Mouse (Mus musculus) heart, embryonic 16.5 days (tissue): ENCODE measurements at regions not wholly inside any gene's neighbourhood (a gene's known extent, or its start where the extent isn't known, plus 50 kb on each side); places are given as distances from the start of the nearest gene placed in this dataset.

Source experiments
- ATAC-seq: fragments of 200-750 bp; cut with Nextera tagmentation; replicated peaks from 2 replicates; pipeline ENCODE4 v1.8.0; 2017; ENCODE audit warnings: moderate number of reproducible peaks; ENCODE audit not compliant: insufficient read depth, low FRiP score; ENCODE audit errors: extremely low read depth
- H3K27ac ChIP-seq: fragments of 300-500 bp; sonication (generic); 2 replicates; pipeline ENCODE4 v1.5.1; 2014; ENCODE audit warnings: mild to moderate bottlenecking, low read length, control low read depth, moderate library complexity
- H3K27me3 ChIP-seq: fragments of 300-500 bp; sonication (generic); 2 replicates; pipeline ENCODE4 v1.6.1; 2014; ENCODE audit warnings: low read length, mixed read lengths; ENCODE audit not compliant: control insufficient read depth, insufficient read depth
- H3K36me3 ChIP-seq: fragments of 300-500 bp; sonication (generic); 2 replicates; pipeline ENCODE4 v1.6.1; 2014; ENCODE audit not compliant: control insufficient read depth, insufficient read depth
- H3K4me1 ChIP-seq: fragments of 300-500 bp; sonication (generic); 2 replicates; pipeline ENCODE4 v1.6.1; 2014; ENCODE audit warnings: low read length, mixed read lengths; ENCODE audit not compliant: control insufficient read depth, insufficient read depth
- H3K4me2 ChIP-seq: fragments of 300-500 bp; sonication (generic); 2 replicates; pipeline ENCODE4 v1.6.1; 2014; ENCODE audit warnings: low read depth, mild to moderate bottlenecking, control low read depth, low read length
- H3K4me3 ChIP-seq: fragments of 300-500 bp; sonication (generic); 2 replicates; pipeline ENCODE4 v1.5.1; 2014; ENCODE audit warnings: mild to moderate bottlenecking, control low read depth, low read length
- H3K9ac ChIP-seq: fragments of 300-500 bp; sonication (generic); 2 replicates; pipeline ENCODE4 v1.6.1; 2014; ENCODE audit warnings: low read length, control low read depth
- H3K9me3 ChIP-seq: fragments of 300-500 bp; sonication (generic); replicated peaks from 2 replicates; pipeline ENCODE4 v1.6.1; 2016; ENCODE audit warnings: low read length; ENCODE audit not compliant: control insufficient read depth
- WGBS: fragments of 180-500 bp; shearing (Covaris S2); extraction: QIAGEN DNeasy Blood & Tissue Kit; methylation state at CpG from one replicate; pipeline ENCODE4 v1.1.7; 2014; 5-methylcytosine and 5-hydroxymethylcytosine counted together

- Histone ChIP-seq H3K4me2 (no peak overlapping the region), H3K27me3 (no peaks in the 10 kb centered on the region), H3K36me3 (no peaks in the 10 kb centered on the region), H3K9ac (no peak overlapping the region), H3K27ac (no peak overlapping the region), H3K9me3 (no peaks in the 10 kb centered on the region), H3K4me1 (no peaks in the 10 kb centered on the region), H3K4me3 (no peak overlapping the region)
- 78% methylated on average over 8 of the region's 8 CpGs for WGBS
- no peak for ATAC-seq
Observed at GRCm38 (mm10) chr13:39376677-39377076, 416.0 kb upstream of the Slc35b3 start.

- no peaks in the 10 kb centered on the region for H3K27me3 ChIP-seq
- H3K9me3 ChIP-seq, result no peaks in the 10 kb centered on the region
- H3K36me3 ChIP-seq, result no peaks in the 10 kb centered on the region
- H3K4me3 ChIP-seq, result no peak overlapping the region
- no peak overlapping the region for H3K9ac ChIP-seq
- no peak overlapping the region for H3K4me2 ChIP-seq
- 80% methylated on average over 6 of the region's 6 CpGs for WGBS
- no peaks in the 10 kb centered on the region for H3K4me1 ChIP-seq
- H3K27ac ChIP-seq, result no peak overlapping the region
- ATAC-seq, result no peak
Observed at GRCm38 (mm10) chr13:39376269-39376668, 415.6 kb upstream of the Slc35b3 start.

GRCm38 (mm10) chr13:39372565-39372964 is 411.9 kb upstream of the Slc35b3 start:
- Histone ChIP-seq H3K9ac (no peak overlapping the region), H3K4me1 (no peaks in the 10 kb centered on the region), H3K9me3 (no peaks in the 10 kb centered on the region), H3K4me3 (no peak overlapping the region), H3K36me3 (no peaks in the 10 kb centered on the region), H3K4me2 (no peak overlapping the region), H3K27ac (no peak overlapping the region), H3K27me3 (no peaks in the 10 kb centered on the region)
- ATAC-seq, result no peak
- 69% methylated on average over 3 of the region's 3 CpGs for WGBS

GRCm38 (mm10) chr13:39363637-39364036 is 403.0 kb upstream of the Slc35b3 start:
- Histone ChIP-seq H3K27me3 (no peaks in the 10 kb centered on the region), H3K4me3 (no peak overlapping the region), H3K9ac (no peak overlapping the region), H3K36me3 (no peaks in the 10 kb centered on the region), H3K27ac (no peak overlapping the region), H3K4me1 (no peaks in the 10 kb centered on the region), H3K9me3 (no peaks in the 10 kb centered on the region), H3K4me2 (no peak overlapping the region)
- no peak for ATAC-seq
- 50% methylated on average over 4 of the region's 4 CpGs for WGBS

GRCm38 (mm10) chr13:39362536-39362935 is 401.9 kb upstream of the Slc35b3 start:
- ATAC-seq, result no peak

GRCm38 (mm10) chr13:39351606-39352005 is 390.9 kb upstream of the Slc35b3 start:
- WGBS, result 54% methylated on average over 2 of the region's 2 CpGs
- Histone ChIP-seq H3K36me3 (no peaks in the 10 kb centered on the region), H3K9me3 (no peaks in the 10 kb centered on the region), H3K4me1 (no peaks in the 10 kb centered on the region), H3K9ac (no peak overlapping the region), H3K27me3 (no peaks in the 10 kb centered on the region), H3K4me3 (no peak overlapping the region), H3K27ac (no peak overlapping the region), H3K4me2 (no peak overlapping the region)
- ATAC-seq, result no peak

More at GRCm38 (mm10) chr13:39362536-39362935, 401.9 kb upstream of the Slc35b3 start:
- 79% methylated on average over 13 of the region's 13 CpGs for WGBS
- Histone ChIP-seq H3K27ac (no peak overlapping the region), H3K36me3 (no peaks in the 10 kb centered on the region), H3K4me2 (no peak overlapping the region), H3K4me1 (no peaks in the 10 kb centered on the region), H3K9me3 (no peaks in the 10 kb centered on the region), H3K9ac (no peak overlapping the region), H3K4me3 (no peak overlapping the region), H3K27me3 (no peaks in the 10 kb centered on the region)

- Histone ChIP-seq H3K4me1 (no peaks in the 10 kb centered on the region), H3K27me3 (no peaks in the 10 kb centered on the region), H3K4me2 (no peak overlapping the region), H3K9ac (no peak overlapping the region), H3K9me3 (no peaks in the 10 kb centered on the region), H3K4me3 (no peak overlapping the region), H3K27ac (no peak overlapping the region), H3K36me3 (no peaks in the 10 kb centered on the region)
- 66% methylated on average over 12 of the region's 12 CpGs for WGBS
- ATAC-seq, result no peak
Observed at GRCm38 (mm10) chr13:39350668-39351067, 390.0 kb upstream of the Slc35b3 start.

- Histone ChIP-seq H3K4me3 (no peak overlapping the region), H3K4me2 (no peak overlapping the region), H3K36me3 (no peaks in the 10 kb centered on the region), H3K4me1 (no peaks in the 10 kb centered on the region), H3K27me3 (no peaks in the 10 kb centered on the region), H3K9ac (no peak overlapping the region), H3K27ac (no peak overlapping the region), H3K9me3 (no peaks in the 10 kb centered on the region)
- ATAC-seq, result no peak
- WGBS, result 84% methylated on average over 6 of the region's 6 CpGs
Observed at GRCm38 (mm10) chr13:39347761-39348160, 387.1 kb upstream of the Slc35b3 start.

GRCm38 (mm10) chr13:39334874-39335273 is 374.2 kb upstream of the Slc35b3 start:
- ATAC-seq, result no peak
- Histone ChIP-seq H3K27ac (no peak overlapping the region), H3K36me3 (no peaks in the 10 kb centered on the region), H3K9me3 (no peaks in the 10 kb centered on the region), H3K4me1 (no peaks in the 10 kb centered on the region), H3K9ac (no peak overlapping the region), H3K27me3 (no peaks in the 10 kb centered on the region), H3K4me3 (no peak overlapping the region), H3K4me2 (no peak overlapping the region)
- 45% methylated on average over 7 of the region's 7 CpGs for WGBS

GRCm38 (mm10) chr13:39329794-39330193 is 369.1 kb upstream of the Slc35b3 start:
- Histone ChIP-seq H3K4me1 (no peaks in the 10 kb centered on the region), H3K27me3 (no peaks in the 10 kb centered on the region), H3K4me2 (no peak overlapping the region), H3K9ac (no peak overlapping the region), H3K36me3 (no peaks in the 10 kb centered on the region), H3K9me3 (no peaks in the 10 kb centered on the region), H3K27ac (no peak overlapping the region), H3K4me3 (no peak overlapping the region)
- 69% methylated on average over 3 of the region's 3 CpGs for WGBS
- no peak for ATAC-seq
